ENCODE assay signal across 10 mouse cellular contexts in genomic region chr5:43081561-43082534, GRCm38 (mm10).
DNase-seq lines count a peak whose midpoint lies in the region; ATAC-seq and TF ChIP-seq lines count a peak whose summit lies in the region.
"Had no signal": no experiment of that assay in that cellular context is flagged by ENCODE, and none has a peak within 500 bp of the region (broad histone marks: within the 10 kb centered on the region; RNA-seq: fewer than 3 reads in every experiment).

No protein-coding gene starts in this region.

- no peaks in the 10 kb centered on the region for H3K4me1 ChIP-seq in forebrain, embryonic 14.5 days (ENCODE audit: control insufficient read depth, insufficient read depth, low read length)
- H3K4me1 ChIP-seq in forebrain, embryonic 13.5 days: no peaks in the 10 kb centered on the region
- no peaks in the 10 kb centered on the region for H3K4me1 ChIP-seq in forebrain, embryonic 15.5 days
- H3K4me1 ChIP-seq: hindbrain, embryonic 12.5 days had no signal

- H3K36me3 ChIP-seq in forebrain, embryonic 14.5 days (ENCODE audit: control insufficient read depth, insufficient read depth, low read length): no peaks in the 10 kb centered on the region
- H3K36me3 ChIP-seq in forebrain, embryonic 13.5 days (ENCODE audit: poor library complexity, severe bottlenecking): no peaks in the 10 kb centered on the region
- no peaks in the 10 kb centered on the region for H3K36me3 ChIP-seq in myocyte (ENCODE audit: control insufficient read depth, insufficient read depth)
- no peaks in the 10 kb centered on the region for H3K36me3 ChIP-seq in forebrain, embryonic 15.5 days
- H3K36me3 ChIP-seq: hindbrain, embryonic 12.5 days had no signal

- H3K4me2 ChIP-seq in forebrain, embryonic 14.5 days (ENCODE audit: low read length): no peak overlapping the region
- H3K4me2 ChIP-seq in forebrain, embryonic 13.5 days: no peak overlapping the region
- H3K4me2 ChIP-seq in myocyte (ENCODE audit: low read depth): peak overlapping the region; percentile 49
- no peak overlapping the region for H3K4me2 ChIP-seq in forebrain, embryonic 15.5 days (replicated peaks)
- H3K4me2 ChIP-seq: hindbrain, embryonic 12.5 days had no signal

- no peak overlapping the region for H3K9ac ChIP-seq in forebrain, embryonic 14.5 days (ENCODE audit: low read length)
- H3K9ac ChIP-seq in forebrain, embryonic 13.5 days: no peak overlapping the region
- no peak overlapping the region for H3K9ac ChIP-seq in forebrain, embryonic 15.5 days (replicated peaks)
- H3K9ac ChIP-seq: hindbrain, embryonic 12.5 days had no signal

- 0 out of 2 replicates have a peak, but pooled peaks have one; percentile 42 for ATAC-seq in forebrain, embryonic 14.5 days
- no peak; the same call in 1 of the 2 replicates for ATAC-seq in forebrain, embryonic 13.5 days
- ATAC-seq in forebrain, embryonic 15.5 days (replicated peaks): no peak; the same call in 1 of the 2 replicates

- no peaks in the 10 kb centered on the region for H3K9me3 ChIP-seq in forebrain, embryonic 14.5 days (replicated peaks; ENCODE audit: control insufficient read depth, low read length)
- H3K9me3 ChIP-seq in forebrain, embryonic 13.5 days (replicated peaks): no peaks in the 10 kb centered on the region
- no peaks in the 10 kb centered on the region for H3K9me3 ChIP-seq in forebrain, embryonic 15.5 days
- H3K9me3 ChIP-seq: hindbrain, embryonic 12.5 days had no signal

- no peak for TF ChIP-seq POLR2A in myocyte (IDR thresholded peaks at IDR 0.05; ENCODE audit: insufficient read length, low read depth)

- 68% methylated on average over 11 of the region's 11 CpGs for WGBS in forebrain, embryonic 14.5 days
- 74% methylated on average over 11 of the region's 11 CpGs for whole genome bisulfite sequencing in forebrain, embryonic 13.5 days
- WGBS in forebrain, embryonic 15.5 days: 68% methylated on average over 11 of the region's 11 CpGs

- no peaks in the 10 kb centered on the region for H3K79me2 ChIP-seq in myocyte (ENCODE audit: control insufficient read depth, insufficient read depth)

- no peak overlapping the region for H3K4me3 ChIP-seq in forebrain, embryonic 14.5 days (ENCODE audit: low read depth, low read length)
- H3K4me3 ChIP-seq in forebrain, embryonic 13.5 days: no peak overlapping the region
- H3K4me3 ChIP-seq in myocyte: no peak overlapping the region
- H3K4me3 ChIP-seq in forebrain, embryonic 15.5 days: no peak overlapping the region
- H3K4me3 ChIP-seq: hindbrain, embryonic 12.5 days had no signal

- intact Hi-C loops in heart, postnatal 14 days (cut with DNase I): no loop called here

- H3ac ChIP-seq in myocyte (ENCODE audit: control insufficient read depth, insufficient read length): no peak overlapping the region

- H3K27ac ChIP-seq in forebrain, embryonic 14.5 days (ENCODE audit: low read depth, low read length): no peak overlapping the region
- no peak overlapping the region for H3K27ac ChIP-seq in forebrain, embryonic 13.5 days
- no peak overlapping the region for H3K27ac ChIP-seq in forebrain, embryonic 15.5 days (replicated peaks)
- H3K27ac ChIP-seq: hindbrain, embryonic 12.5 days had no signal

- DNase-seq in forebrain, embryonic 14.5 days (ENCODE audit: low spot score): peak; percentile 31
- peak; percentile 9 for DNase-seq in lung, postnatal 10 days
- no peak for DNase-seq in lung, postnatal 4 days
- peak; percentile 12 to 16 for DNase-seq in heart, postnatal 14 days
- no peak for DNase-seq in urinary bladder, postnatal 14 days (ENCODE audit: low spot score)
- DNase-seq: spleen, adult 18-20 months had no signal

- 0 out of 2 replicates have a peak, but pooled peaks cover 4% of the 10 kb centered on the region for H3K27me3 ChIP-seq in forebrain, embryonic 14.5 days (replicated peaks; ENCODE audit: control insufficient read depth, insufficient read depth, low read length)
- H3K27me3 ChIP-seq in forebrain, embryonic 13.5 days: peaks cover 23% of the 10 kb centered on the region
- H3K27me3 ChIP-seq in myocyte (ENCODE audit: control insufficient read depth, insufficient read depth, insufficient read length): no peaks in the 10 kb centered on the region
- no peaks in the 10 kb centered on the region for H3K27me3 ChIP-seq in forebrain, embryonic 15.5 days
- H3K27me3 ChIP-seq: hindbrain, embryonic 12.5 days had no signal

TF ChIP-seq in myocyte, 11 proteins besides CTCF, POLR2A, EP300 and RAD21:
- no peak for TF ChIP-seq MYOG (IDR thresholded peaks at IDR 0.05; ENCODE audit: control insufficient read depth in 1 of 3, insufficient read depth in 1 of 3, insufficient read length in 2 of 3, low read depth in 2 of 3)
- TF ChIP-seq REST (IDR thresholded peaks at IDR 0.05; ENCODE audit: insufficient read depth, insufficient read length): no peak
- TF ChIP-seq TCF12 (IDR thresholded peaks at IDR 0.05; ENCODE audit: insufficient read depth, poor library complexity, severe bottlenecking): no peak
- no peak for TF ChIP-seq E2F4 (IDR thresholded peaks at IDR 0.05; ENCODE audit: insufficient read depth)
- no peak for TF ChIP-seq USF1 (IDR thresholded peaks at IDR 0.05; ENCODE audit: low read depth)
- no peak for TF ChIP-seq TCF3 (IDR thresholded peaks at IDR 0.05; ENCODE audit: insufficient read length, low read depth)
- peak in 1 of 3 experiments; percentile 8 for TF ChIP-seq MYOD1 (IDR thresholded peaks at IDR 0.05; ENCODE audit: control insufficient read depth in 1 of 3, insufficient read length in 2 of 3, low read depth in 2 of 3)
- no peak for TF ChIP-seq POLR2AphosphoS2 (IDR thresholded peaks at IDR 0.05; ENCODE audit: insufficient read length, low read depth)
TF ChIP-seq in myocyte: peak in this region for 1.

Comparison
In these comparisons a context has a peak if more than half of its experiments do, and no peak if none do; other contexts are left out.
1. DNase-seq: peak in forebrain, embryonic 14.5 days (single experiment), lung, postnatal 10 days (single experiment) and heart, postnatal 14 days (2 of 2); none in lung, postnatal 4 days (0 of 2) and urinary bladder, postnatal 14 days (single experiment).